Mouse (Mus musculus) liver, adult 2 months (tissue): ENCODE data around the gene Susd6. TPM values are rescaled to one million over a fixed set of nuclear protein-coding genes. Genes with fewer than 3 reads are reported as not detected.

Source experiments
- DNase-seq: peaks from one replicate; pipeline ENCODE4 v3.0.0-alpha.2; 2011; ENCODE audit warnings: low read depth, low spot score; ENCODE audit errors: extremely low read depth
- H3K27ac ChIP-seq: fragments of 200-500 bp; replicated peaks from 2 replicates; pipeline ENCODE4 v1.5.1; 2012; ENCODE audit warnings: low read depth, mild to moderate bottlenecking, control low read depth, inconsistent platforms, low read length; ENCODE audit not compliant: insufficient read depth
- H3K27me3 ChIP-seq: fragments of 200-500 bp; 2 replicates; pipeline ENCODE4 v1.6.1; 2012; ENCODE audit warnings: mild to moderate bottlenecking, moderate library complexity, low read length, inconsistent platforms; ENCODE audit not compliant: control insufficient read depth, insufficient read depth
- H3K36me3 ChIP-seq: fragments of 200-500 bp; 2 replicates; pipeline ENCODE4 v1.6.1; 2012; ENCODE audit warnings: low read length, inconsistent platforms; ENCODE audit not compliant: control insufficient read depth, insufficient read depth
- H3K4me1 ChIP-seq: fragments of 200-500 bp; 2 replicates; pipeline ENCODE4 v1.6.1; 2011; ENCODE audit warnings: low read length; ENCODE audit not compliant: control insufficient read depth, insufficient read depth
- H3K4me3 ChIP-seq: fragments of 200-500 bp; 2 replicates; pipeline ENCODE4 v1.5.1; 2011; ENCODE audit warnings: low read depth, mild to moderate bottlenecking, control low read depth, low read length, moderate library complexity; ENCODE audit not compliant: insufficient read depth
- H3K79me2 ChIP-seq: fragments of 200-500 bp; 2 replicates; pipeline ENCODE4 v1.6.1; 2012; ENCODE audit warnings: inconsistent platforms, mild to moderate bottlenecking, low read length, moderate library complexity; ENCODE audit not compliant: control insufficient read depth, insufficient read depth
- H3K9ac ChIP-seq: fragments of 200-500 bp; 2 replicates; pipeline ENCODE4 v1.6.1; 2012; ENCODE audit warnings: low read depth, mild to moderate bottlenecking, control low read depth, inconsistent platforms, low read length
- CTCF ChIP-seq: fragments of 200-500 bp; IDR thresholded peaks from 2 replicates; pipeline ENCODE4 v1.5.1; 2011; ENCODE audit warnings: low read depth, low read length, control low read depth
- POLR2A ChIP-seq: fragments of 200-500 bp; IDR thresholded peaks from 2 replicates; pipeline ENCODE4 v1.6.1; 2011; ENCODE audit warnings: low read length, control low read depth; ENCODE audit not compliant: insufficient read depth; ENCODE audit errors: extremely low read depth
- WGBS: fragments of 180-500 bp; shearing (Covaris S2); methylation state at CpG from one replicate; pipeline ENCODE4 v1.1.7; 2018; 5-methylcytosine and 5-hydroxymethylcytosine counted together
- polyA plus RNA-seq: library from polyadenylated mRNA; depleted of rRNA; stranded (reverse); fragments of >200 nt; gene quantifications from 2 replicates; pipeline ENCODE4 v1.2.3, GENCODE M21; 2012
- total RNA-seq: library from RNA; depleted of rRNA; stranded (reverse); fragments of >200 nt; gene quantifications from 2 replicates; pipeline ENCODE4 v1.2.3, GENCODE M21; 2014

Gene Susd6
- total and polyA plus RNA-seq, 2 experiments, result 20.1 to 22.3 TPM

DNA sequence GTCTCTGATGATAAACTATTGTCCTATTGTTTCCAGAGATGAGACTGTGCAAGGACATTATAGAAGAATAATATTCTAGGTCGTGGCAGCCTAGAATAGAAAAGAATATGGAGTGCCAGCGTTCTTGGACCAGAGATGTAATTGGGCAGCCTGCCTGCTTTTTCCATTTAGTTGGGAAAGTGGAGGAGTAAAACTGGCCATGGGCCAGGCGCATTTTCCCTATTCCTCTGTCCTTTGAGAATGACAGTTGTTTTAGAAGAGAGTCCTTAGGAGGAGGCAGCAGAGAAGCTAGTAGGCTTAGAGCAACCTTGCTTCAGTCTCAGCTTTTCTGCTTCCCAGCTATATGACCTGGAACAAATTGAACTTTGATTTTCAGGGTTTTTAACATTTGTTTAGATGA is 13.6 kb downstream of the Susd6 start:
- H3K4me3 ChIP-seq, result no peak overlapping the region
- H3K27me3 ChIP-seq, result no peaks in the 10 kb centered on the region
- 8% methylated on average over 3 of the region's 3 CpGs for WGBS
- no peaks in the 10 kb centered on the region for H3K36me3 ChIP-seq
- H3K4me1 ChIP-seq, result peaks cover 25% of the 10 kb centered on the region
- H3K9ac ChIP-seq, result no peak overlapping the region
- TF ChIP-seq CTCF, result no peak
- no peak for TF ChIP-seq POLR2A
- DNase-seq, result peak; percentile 69
- H3K79me2 ChIP-seq, result peaks cover 45% of the 10 kb centered on the region
- H3K27ac ChIP-seq, result peak overlapping the region; percentile 39

GRCm38 (mm10) chr12:80804861-80805428 is 14.6 kb downstream of the Susd6 start:
- 92% methylated on average over 6 of the region's 6 CpGs for WGBS
- no peak for DNase-seq
- Histone ChIP-seq H3K4me1 (peaks cover 31% of the 10 kb centered on the region), H3K27me3 (no peaks in the 10 kb centered on the region), H3K9ac (no peak overlapping the region), H3K36me3 (no peaks in the 10 kb centered on the region), H3K79me2 (peaks cover 51% of the 10 kb centered on the region), H3K4me3 (no peak overlapping the region), H3K27ac (no peak overlapping the region)
- TF ChIP-seq CTCF (no peak), POLR2A (no peak)

DNA sequence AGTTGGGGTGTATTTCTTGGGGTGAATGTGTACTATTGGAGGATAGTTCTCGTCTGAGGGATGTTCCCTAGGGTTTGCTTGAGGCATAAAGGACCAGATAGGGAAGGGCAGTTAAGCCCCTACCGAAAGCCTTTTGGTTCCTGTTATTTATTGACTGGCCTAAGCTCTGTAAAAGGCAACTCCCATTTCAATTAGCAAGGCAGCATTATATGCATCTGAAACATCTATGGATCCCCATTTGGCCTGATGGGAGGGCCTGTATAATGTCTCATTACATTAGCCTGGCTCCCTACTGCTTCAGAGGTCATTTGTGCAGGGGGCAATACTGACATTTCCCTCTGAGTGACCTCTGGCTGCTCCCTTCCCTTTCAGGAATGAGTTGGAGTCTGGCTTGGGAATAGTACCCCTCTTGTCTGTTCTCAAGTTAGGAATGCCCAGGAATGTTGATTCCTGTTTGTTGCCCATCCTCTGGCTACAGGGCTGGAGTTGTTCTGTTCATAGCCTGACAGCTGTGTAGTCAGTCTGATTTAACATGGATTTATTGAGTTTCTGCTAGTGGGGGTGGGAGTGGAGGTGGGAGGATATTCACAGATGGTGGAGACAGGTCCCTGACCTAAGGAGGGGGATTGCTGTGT is 17.3 kb downstream of the Susd6 start:
- H3K27me3 ChIP-seq, result no peaks in the 10 kb centered on the region
- peaks cover 44% of the 10 kb centered on the region for H3K4me1 ChIP-seq
- 75% methylated on average over 2 of the region's 2 CpGs for WGBS
- no peak overlapping the region for H3K4me3 ChIP-seq
- TF ChIP-seq CTCF (no peak), POLR2A (no peak)
- no peak overlapping the region for H3K9ac ChIP-seq
- no peak for DNase-seq
- H3K79me2 ChIP-seq, result peaks cover 55% of the 10 kb centered on the region
- H3K36me3 ChIP-seq, result no peaks in the 10 kb centered on the region
- H3K27ac ChIP-seq, result no peak overlapping the region; the same call in 1 of the 2 replicates

DNA sequence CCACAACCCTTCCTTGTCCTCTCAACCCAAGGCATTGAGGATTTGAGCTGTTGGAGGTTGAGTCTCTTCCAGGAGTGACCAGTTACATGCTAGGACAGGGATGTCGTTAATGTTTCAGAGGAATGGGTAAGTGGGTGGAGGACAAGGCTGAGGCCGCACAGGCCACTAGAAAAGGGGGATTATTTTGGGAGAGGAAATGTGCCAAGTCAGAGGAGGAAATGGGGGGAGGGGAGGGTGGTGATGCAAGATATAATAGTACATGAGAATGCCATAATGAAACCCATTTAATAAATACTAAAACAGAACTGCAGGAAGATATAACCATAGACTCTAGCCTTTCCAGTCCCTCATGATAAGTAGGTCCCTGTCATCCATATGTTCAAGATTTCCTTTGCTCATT is 19.7 kb downstream of the Susd6 start:
- no peak overlapping the region for H3K9ac ChIP-seq
- peaks cover 41% of the 10 kb centered on the region for H3K4me1 ChIP-seq
- no peaks in the 10 kb centered on the region for H3K36me3 ChIP-seq
- 57% methylated on average over 2 of the region's 2 CpGs for WGBS
- H3K27ac ChIP-seq, result no peak overlapping the region
- no peaks in the 10 kb centered on the region for H3K27me3 ChIP-seq
- H3K79me2 ChIP-seq, result peaks cover 44% of the 10 kb centered on the region
- no peak overlapping the region for H3K4me3 ChIP-seq
- no peak for DNase-seq
- no peak for TF ChIP-seq CTCF
- TF ChIP-seq POLR2A, result no peak

DNA sequence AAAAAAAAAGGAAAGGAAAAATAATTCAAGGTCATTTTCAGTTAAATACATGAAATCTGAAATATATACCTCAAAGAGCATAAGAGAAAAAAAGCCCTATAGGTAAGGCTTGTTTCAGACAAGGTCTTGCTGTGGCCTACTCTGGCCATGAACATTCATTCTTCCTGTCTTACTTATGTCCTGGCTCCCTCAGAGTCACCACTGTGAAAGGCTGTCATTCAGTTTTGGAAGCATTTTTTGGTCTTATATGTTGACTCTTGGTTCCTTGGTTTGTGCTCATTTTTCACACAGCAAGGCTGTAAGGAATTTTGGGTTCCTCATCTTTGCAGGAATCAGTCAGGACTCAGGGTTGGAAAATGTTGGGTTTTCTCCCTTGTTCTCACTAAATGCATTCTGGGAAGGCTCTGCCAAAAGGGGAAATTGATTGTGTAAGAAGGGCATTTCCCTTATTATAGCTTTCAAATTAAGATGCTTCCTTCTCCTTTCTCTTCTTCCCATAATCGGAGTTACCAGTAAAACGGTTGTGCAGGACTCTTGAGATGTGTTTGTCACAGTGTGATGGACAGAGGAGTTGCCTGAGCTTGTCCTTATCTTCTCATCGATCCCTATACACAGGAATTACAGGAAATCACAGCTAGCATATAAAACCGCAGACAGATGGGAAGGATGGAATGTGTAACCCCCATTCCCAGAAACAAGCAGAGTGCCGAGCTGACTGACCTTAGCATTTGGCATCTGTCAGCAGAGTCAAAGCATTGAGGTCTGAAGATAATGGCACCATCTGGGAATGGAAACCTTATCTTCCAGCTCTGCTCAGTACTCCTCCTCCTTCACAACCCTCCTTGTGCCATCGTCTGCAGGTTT is 21.6 kb downstream of the Susd6 start:
- Histone ChIP-seq H3K9ac (no peak overlapping the region), H3K27me3 (no peaks in the 10 kb centered on the region), H3K79me2 (peaks cover 52% of the 10 kb centered on the region), H3K27ac (peak overlapping the region; percentile 10), H3K36me3 (no peaks in the 10 kb centered on the region), H3K4me1 (peaks cover 48% of the 10 kb centered on the region), H3K4me3 (no peak overlapping the region)
- DNase-seq, result no peak
- no peak for TF ChIP-seq CTCF
- 48% methylated on average over 6 of the region's 6 CpGs for WGBS

GRCm38 (mm10) chr12:80812510-80812820 is 22.2 kb downstream of the Susd6 start:
- 70% methylated on average over 1 of the region's 1 CpGs for whole genome bisulfite sequencing
- peaks cover 51% of the 10 kb centered on the region for H3K4me1 ChIP-seq

More at GRCm38 (mm10) chr12:80812510-80812820, 22.2 kb downstream of the Susd6 start:
- Histone ChIP-seq H3K4me3 (no peak overlapping the region), H3K36me3 (no peaks in the 10 kb centered on the region), H3K27ac (peak overlapping the region; percentile 10), H3K79me2 (peaks cover 46% of the 10 kb centered on the region), H3K27me3 (no peaks in the 10 kb centered on the region), H3K9ac (no peak overlapping the region)
- TF ChIP-seq CTCF (no peak), POLR2A (no peak)
- DNase-seq, result no peak
